Mouse (Mus musculus): ENCODE results near the gene Rem1.

Rem1 gene

DNA sequence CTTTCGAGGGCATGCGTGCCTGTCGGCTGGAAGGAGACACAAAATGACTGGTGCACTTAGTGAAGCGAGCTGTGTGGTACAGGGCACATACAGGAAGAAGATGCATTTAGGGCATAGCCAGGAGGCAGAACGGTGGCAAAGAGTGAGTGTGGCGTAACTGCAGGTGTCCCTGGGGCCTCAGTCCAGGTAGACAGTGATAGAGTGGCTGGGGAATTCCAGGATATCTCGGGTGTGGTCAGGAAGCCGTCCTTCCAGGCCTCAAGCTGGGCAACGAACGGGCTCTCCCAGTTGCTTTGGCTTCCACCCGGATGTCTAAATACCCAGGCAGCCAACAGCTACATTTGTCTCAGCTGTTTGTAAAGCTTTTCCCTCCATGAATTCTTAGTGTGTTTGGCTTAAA is 47.4 kb downstream of the Rem1 start:
- no peak for DNase-seq (ENCODE audit: low read depth in 2 of 2, low spot score in 2 of 2)

DNA sequence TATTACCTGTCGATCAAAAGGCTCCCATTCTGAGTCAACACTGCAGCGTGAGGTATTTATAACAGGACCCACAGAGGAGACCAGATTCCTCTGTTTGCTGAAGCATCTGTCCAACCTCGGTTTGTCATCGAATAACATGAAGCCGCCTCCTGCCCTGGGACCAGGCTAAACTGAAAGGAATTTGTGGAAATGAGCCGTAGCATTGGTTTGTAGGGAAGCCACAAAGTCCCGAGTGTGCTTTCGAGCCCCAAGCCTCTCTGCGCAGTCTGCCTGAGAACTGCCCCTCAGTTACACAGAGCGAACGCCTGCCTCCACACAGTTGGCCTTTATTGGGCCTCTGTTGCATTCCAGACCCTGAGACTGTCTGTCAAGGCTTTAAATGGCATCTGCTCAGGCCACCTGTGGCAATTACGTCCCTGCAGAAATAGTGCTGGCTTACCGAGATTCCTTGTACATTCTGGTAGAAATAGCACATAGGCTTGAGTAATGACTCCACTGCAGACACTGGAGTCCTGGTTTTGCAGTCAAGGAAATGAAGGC is 48.6 kb downstream of the Rem1 start:
- DNase-seq (ENCODE audit: low read depth in 2 of 2, low spot score in 2 of 2) = no peak

- no peak for DNase-seq (ENCODE audit: low read depth in 2 of 2, low spot score in 2 of 2)
These were observed 51.6 kb downstream of the Rem1 start for GRCm38 (mm10) chr2:152678302-152678701.

- DNase-seq (ENCODE audit: low read depth in 2 of 2, low spot score in 2 of 2) = no peak
These were observed 52.2 kb downstream of the Rem1 start for GRCm38 (mm10) chr2:152678925-152679324.

- no peak for DNase-seq (ENCODE audit: low read depth in 2 of 2, low spot score in 2 of 2)
These were observed 53.1 kb downstream of the Rem1 start for GRCm38 (mm10) chr2:152679701-152680355.

DNA sequence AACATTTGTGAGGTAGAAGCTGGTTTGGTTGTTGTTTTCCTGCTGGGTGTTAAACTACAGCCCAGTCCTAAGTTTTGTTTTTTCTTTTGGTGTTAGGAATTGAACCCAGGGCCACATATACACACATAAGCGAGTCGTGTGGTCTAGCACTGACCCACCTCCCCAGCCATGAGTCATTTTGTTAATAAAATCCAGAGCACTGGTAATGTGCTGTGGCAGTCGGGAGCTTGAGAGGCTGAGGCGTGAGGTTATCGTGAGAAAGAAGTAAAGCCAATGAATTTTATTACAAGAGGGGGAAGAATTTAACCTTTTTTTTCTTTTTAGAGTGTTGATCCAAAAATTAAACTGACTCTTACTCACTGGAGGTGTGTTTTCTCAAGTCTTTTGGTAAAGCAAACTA is 56.3 kb downstream of the Rem1 start:
- DNase-seq (ENCODE audit: low read depth in 2 of 2, low spot score in 2 of 2) = no peak
